Mouse (Mus musculus) hematopoietic stem cell, adult 5-6 weeks (primary cell): ENCODE data around the gene Fmo6. TPM values are rescaled to one million over a fixed set of nuclear protein-coding genes. Genes with fewer than 3 reads are reported as not detected.

Experiments used
- ATAC-seq, 2 experiments: fragments of 125-278 bp in 1 of 2; replicated peaks in 1 of 2; 2 replicates each; pipeline ENCODE4 v1.8.0; 2016 to 2017; ENCODE audit warnings: inconsistent platforms in 2 of 2, mild to moderate bottlenecking in 2 of 2, moderate number of reproducible peaks in 2 of 2, low read depth in 1 of 2, moderate TSS enrichment in 1 of 2; ENCODE audit not compliant: low FRiP score in 2 of 2, poor library complexity in 2 of 2, severe bottlenecking in 2 of 2, insufficient read depth in 1 of 2, low TSS enrichment in 1 of 2
- total RNA-seq: library from RNA; stranded (forward); fragments of 172-1452, 232-1000 nt; gene quantifications from 2 replicates; pipeline ENCODE4 v1.2.3, GENCODE M21; 2017

Fmo6 gene
- total RNA-seq, 1 experiment from 2014 or later: not detected

- no peak for ATAC-seq
Measured at GRCm38 (mm10) chr1:162871701-162872311, 65.5 kb downstream of the Fmo6 start.

GRCm38 (mm10) chr1:162870978-162871377 is 66.3 kb downstream of the Fmo6 start:
- ATAC-seq: no peak

- no peak for ATAC-seq
Measured at GRCm38 (mm10) chr1:162867396-162867795, 69.9 kb downstream of the Fmo6 start.

Other genes with a start within 250 kb of the Fmo6 start
- gene Prrc2c, start 197.0 kb downstream of the Fmo6 start, total RNA-seq: 181 and 246 TPM in 2 replicates
- gene Fmo4, start 123.5 kb downstream of the Fmo6 start, total RNA-seq: not detected in 2 replicates
- 2.0 TPM in 1 of 2 replicates, not detected in the other for gene Fmo1, start 70.9 kb downstream of the Fmo6 start, total RNA-seq
- not detected in 2 replicates for gene Fmo2, start 38.8 kb downstream of the Fmo6 start, total RNA-seq
- gene Fmo3, start 47.0 kb upstream of the Fmo6 start, total RNA-seq: not detected in 2 replicates
- gene Mroh9, start 148.2 kb upstream of the Fmo6 start, total RNA-seq: not detected in 2 replicates